Mouse (Mus musculus) forebrain, embryonic 15.5 days (tissue): ENCODE measurements at regions not wholly inside any gene's neighbourhood (a gene's known extent, or its start where the extent isn't known, plus 50 kb on each side); places are given as distances from the start of the nearest gene placed in this dataset.

Experiments used
- ATAC-seq: fragments of 200-750 bp; cut with Nextera tagmentation; replicated peaks from 2 replicates; pipeline ENCODE4 v1.8.0; 2017; ENCODE audit warnings: mild to moderate bottlenecking, moderate TSS enrichment, moderate library complexity
- H3K27ac ChIP-seq: fragments of 300-500 bp; sonication (generic); replicated peaks from 2 replicates; pipeline ENCODE4 v1.5.1; 2015; ENCODE audit warnings: mild to moderate bottlenecking, inconsistent platforms
- H3K27me3 ChIP-seq: fragments of 300-500 bp; sonication (generic); 2 replicates; pipeline ENCODE4 v1.6.1; 2015; ENCODE audit warnings: inconsistent platforms
- H3K36me3 ChIP-seq: fragments of 300-500 bp; sonication (generic); 2 replicates; pipeline ENCODE4 v1.6.1; 2015; ENCODE audit warnings: mild to moderate bottlenecking, inconsistent platforms
- H3K4me1 ChIP-seq: fragments of 300-500 bp; sonication (generic); 2 replicates; pipeline ENCODE4 v1.6.1; 2015; ENCODE audit warnings: inconsistent platforms
- H3K4me2 ChIP-seq: fragments of 300-500 bp; sonication (generic); replicated peaks from 2 replicates; pipeline ENCODE4 v1.6.1; 2015; ENCODE audit warnings: mild to moderate bottlenecking, inconsistent platforms
- H3K4me3 ChIP-seq: fragments of 300-500 bp; sonication (generic); 2 replicates; pipeline ENCODE4 v1.5.1; 2015; ENCODE audit warnings: mild to moderate bottlenecking, inconsistent platforms
- H3K9ac ChIP-seq: fragments of 300-500 bp; sonication (generic); replicated peaks from 2 replicates; pipeline ENCODE4 v1.6.1; 2015; ENCODE audit warnings: mild to moderate bottlenecking, inconsistent platforms
- H3K9me3 ChIP-seq: fragments of 300-500 bp; sonication (generic); 2 replicates; pipeline ENCODE4 v1.6.1; 2016; ENCODE audit warnings: inconsistent platforms
- WGBS: fragments of 180-500 bp; shearing (Covaris S2); methylation state at CpG from one replicate; pipeline ENCODE4 v1.1.7; 2015; ENCODE audit warnings: mixed read lengths; 5-methylcytosine and 5-hydroxymethylcytosine counted together

DNA sequence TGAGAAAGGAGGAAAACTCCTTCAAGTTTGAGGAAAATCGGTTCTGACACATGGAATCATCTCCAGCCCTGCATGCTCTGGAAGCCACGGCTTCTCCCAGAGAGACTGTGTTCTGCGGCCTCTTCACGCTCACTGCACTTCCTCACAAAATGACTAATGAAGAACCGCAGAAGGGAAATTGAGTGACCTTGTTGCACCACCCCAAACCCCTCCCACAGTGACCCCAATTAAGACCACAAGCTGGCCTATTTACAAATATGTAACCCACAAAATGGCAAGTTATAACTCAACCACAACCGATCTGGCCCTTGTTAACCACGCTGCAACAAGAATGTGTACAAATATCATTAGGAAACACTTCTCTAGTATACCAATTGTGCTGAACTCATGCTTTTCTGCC, 194.2 kb downstream of the Tm2d1 start:
- Histone ChIP-seq H3K36me3 (no peaks in the 10 kb centered on the region), H3K4me2 (no peak overlapping the region), H3K4me1 (no peaks in the 10 kb centered on the region), H3K27me3 (no peaks in the 10 kb centered on the region), H3K9me3 (no peaks in the 10 kb centered on the region), H3K27ac (no peak overlapping the region), H3K4me3 (no peak overlapping the region), H3K9ac (no peak overlapping the region)
- WGBS, result 91% methylated on average over 7 of the region's 7 CpGs
- ATAC-seq, result no peak

DNA sequence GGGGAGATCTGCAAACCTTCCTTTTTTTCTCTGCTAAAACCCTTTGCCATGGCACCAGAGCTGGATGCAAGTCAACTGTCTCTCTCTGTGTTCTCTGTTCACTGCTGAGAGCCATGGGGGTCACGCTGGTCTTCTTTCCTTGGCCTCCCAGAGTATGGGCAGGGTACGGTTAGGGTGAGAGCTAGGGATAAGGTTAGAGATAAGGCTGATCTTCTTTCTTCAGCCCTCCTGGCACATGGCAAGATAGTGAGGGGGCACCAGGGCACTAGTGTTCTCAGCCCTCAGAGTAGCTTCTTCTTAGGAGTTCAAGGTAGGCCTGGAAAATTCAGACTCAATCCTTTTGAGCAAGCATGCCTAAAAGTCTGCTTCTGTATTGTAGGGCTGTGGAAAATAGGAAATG, 196.1 kb downstream of the Tm2d1 start:
- Histone ChIP-seq H3K9me3 (no peaks in the 10 kb centered on the region), H3K4me2 (no peak overlapping the region), H3K27ac (no peak overlapping the region), H3K36me3 (no peaks in the 10 kb centered on the region), H3K27me3 (no peaks in the 10 kb centered on the region), H3K9ac (no peak overlapping the region), H3K4me1 (peaks cover 3% of the 10 kb centered on the region; the same call in 1 of the 2 replicates), H3K4me3 (no peak overlapping the region)
- WGBS, result 96% methylated on average over 2 of the region's 2 CpGs
- no peak for ATAC-seq

DNA sequence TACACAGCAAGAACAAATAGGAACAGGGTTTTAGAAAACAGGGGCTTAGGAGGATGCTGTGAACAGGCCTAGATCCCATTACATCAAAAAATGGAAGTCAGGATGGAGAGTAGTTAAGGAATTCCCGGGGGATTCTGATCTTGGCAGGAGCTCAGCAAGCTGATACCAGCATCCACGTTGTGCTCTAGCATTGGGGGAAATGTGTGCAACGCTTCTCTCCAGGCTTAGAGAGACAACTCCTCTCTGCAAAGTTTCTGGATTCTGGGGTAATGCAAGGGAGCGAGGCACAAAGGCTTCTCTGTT, 201.1 kb downstream of the Tm2d1 start:
- H3K27ac ChIP-seq, result no peak overlapping the region
- no peaks in the 10 kb centered on the region for H3K36me3 ChIP-seq
- no peak for ATAC-seq
- H3K4me1 ChIP-seq, result peaks cover 9% of the 10 kb centered on the region; the same call in 1 of the 2 replicates
- H3K9me3 ChIP-seq, result no peaks in the 10 kb centered on the region
- H3K4me2 ChIP-seq, result no peak overlapping the region
- H3K9ac ChIP-seq, result no peak overlapping the region
- no peak overlapping the region for H3K4me3 ChIP-seq
- H3K27me3 ChIP-seq, result no peaks in the 10 kb centered on the region
- WGBS, result 43% methylated on average over 4 of the region's 4 CpGs

GRCm38 (mm10) chr4:98181185-98182052, 201.7 kb downstream of the Tm2d1 start:
- H3K9ac ChIP-seq, result no peak overlapping the region
- no peaks in the 10 kb centered on the region for H3K36me3 ChIP-seq
- H3K4me2 ChIP-seq, result no peak overlapping the region
- WGBS, result 78% methylated on average over 12 of the region's 12 CpGs
- H3K27me3 ChIP-seq, result no peaks in the 10 kb centered on the region
- no peak overlapping the region for H3K4me3 ChIP-seq
- no peak overlapping the region for H3K27ac ChIP-seq
- no peaks in the 10 kb centered on the region for H3K9me3 ChIP-seq
- peaks cover 9% of the 10 kb centered on the region; the same call in 1 of the 2 replicates for H3K4me1 ChIP-seq
- ATAC-seq, result no peak

- 72% methylated on average over 10 of the region's 10 CpGs for WGBS
- no peak overlapping the region for H3K4me2 ChIP-seq
- H3K9me3 ChIP-seq, result no peaks in the 10 kb centered on the region
- ATAC-seq, result no peak
- no peak overlapping the region for H3K27ac ChIP-seq
- H3K36me3 ChIP-seq, result no peaks in the 10 kb centered on the region
- H3K27me3 ChIP-seq, result no peaks in the 10 kb centered on the region
- peaks cover 9% of the 10 kb centered on the region; the same call in 1 of the 2 replicates for H3K4me1 ChIP-seq
- no peak overlapping the region for H3K4me3 ChIP-seq
- H3K9ac ChIP-seq, result no peak overlapping the region
These were observed 202.8 kb downstream of the Tm2d1 start for GRCm38 (mm10) chr4:98180336-98180735.
